Mouse (Mus musculus): Measurements from ENCODE around the gene Ap1m1.

- TF ChIP-seq CTCF (IDR thresholded peaks at IDR 0.05; ENCODE audit: borderline replicate concordance, insufficient read depth, low read length) (no peak), POLR2A (IDR thresholded peaks at IDR 0.05; ENCODE audit: low read depth, low read length) (no peak)
These were observed 29.1 kb upstream of the Ap1m1 start for GRCm38 (mm10) chr8:72210710-72211109.
